Mouse (Mus musculus) midbrain, embryonic 15.5 days (tissue): Measurements from ENCODE around the gene Ucn3. TPM values are rescaled to one million over a fixed set of nuclear protein-coding genes. Genes with fewer than 3 reads are reported as not detected.
A peak's percentile ranks its signal among the peaks of the same experiment; 100 is the strongest.

Experiments
- ATAC-seq: fragments of 200-750 bp; cut with Nextera tagmentation; replicated peaks from 2 replicates; pipeline ENCODE4 v1.8.0; 2017; ENCODE audit warnings: moderate TSS enrichment
- H3K27ac ChIP-seq: fragments of 300-500 bp; sonication (generic); 2 replicates; pipeline ENCODE4 v1.5.1; 2015; ENCODE audit warnings: mild to moderate bottlenecking, inconsistent platforms
- H3K27me3 ChIP-seq: fragments of 300-500 bp; sonication (generic); replicated peaks from 2 replicates; pipeline ENCODE4 v1.6.1; 2015; ENCODE audit warnings: inconsistent platforms
- H3K36me3 ChIP-seq: fragments of 300-500 bp; sonication (generic); replicated peaks from 2 replicates; pipeline ENCODE4 v1.6.1; 2015; ENCODE audit warnings: inconsistent platforms
- H3K4me1 ChIP-seq: fragments of 300-500 bp; sonication (generic); 2 replicates; pipeline ENCODE4 v1.6.1; 2015; ENCODE audit warnings: inconsistent platforms
- H3K4me2 ChIP-seq: fragments of 300-500 bp; sonication (generic); 2 replicates; pipeline ENCODE4 v1.6.1; 2015; ENCODE audit warnings: inconsistent platforms, mild to moderate bottlenecking, moderate library complexity
- H3K4me3 ChIP-seq: fragments of 300-500 bp; sonication (generic); 2 replicates; pipeline ENCODE4 v1.5.1; 2015; ENCODE audit warnings: mild to moderate bottlenecking, inconsistent platforms
- H3K9ac ChIP-seq: fragments of 300-500 bp; sonication (generic); 2 replicates; pipeline ENCODE4 v1.6.1; 2015; ENCODE audit warnings: mild to moderate bottlenecking, inconsistent platforms
- H3K9me3 ChIP-seq: fragments of 300-500 bp; sonication (generic); 2 replicates; pipeline ENCODE4 v1.6.1; 2016; ENCODE audit warnings: inconsistent platforms
- WGBS: fragments of 180-500 bp; shearing (Covaris S2); methylation state at CpG from one replicate; pipeline ENCODE4 v1.1.7; 2015; ENCODE audit warnings: mixed read lengths; 5-methylcytosine and 5-hydroxymethylcytosine counted together
- polyA plus RNA-seq: library from polyadenylated mRNA; unstranded; fragments of >200 nt; fragmentation: Nextera tagmentation; extraction: Ambion mirVana; gene quantifications from 2 replicates; pipeline ENCODE4 v1.2.1, GENCODE M21; 2015

Gene Ucn3
- not detected in 2 replicates for polyA plus RNA-seq

GRCm38 (mm10) chr13:3945249-3945648, at the start of gene Ucn3:
TSS of gene Ucn3 (minus strand) at chr13:3945349.
- no peaks in the 10 kb centered on the region for H3K27me3 ChIP-seq
- WGBS: 73% methylated on average over 2 of the region's 2 CpGs
- no peak within 1 kb of the TSS for H3K4me2 ChIP-seq
- H3K9ac ChIP-seq: no peak within 1 kb of the TSS
- ATAC-seq: no peak
- H3K4me3 ChIP-seq: no peak within 1 kb of the TSS
- H3K9me3 ChIP-seq: no peaks in the 10 kb centered on the region
- H3K27ac ChIP-seq: no peak within 1 kb of the TSS
- H3K36me3 ChIP-seq: no peaks in the 10 kb centered on the region
- no peaks in the 10 kb centered on the region for H3K4me1 ChIP-seq

- Histone ChIP-seq H3K4me3 (no peak overlapping the region), H3K36me3 (no peaks in the 10 kb centered on the region), H3K27ac (no peak overlapping the region), H3K4me2 (no peak overlapping the region), H3K27me3 (no peaks in the 10 kb centered on the region), H3K9me3 (no peaks in the 10 kb centered on the region), H3K9ac (no peak overlapping the region), H3K4me1 (no peaks in the 10 kb centered on the region)
- ATAC-seq: no peak
Observed at GRCm38 (mm10) chr13:3992081-3992480, 46.9 kb upstream of the Ucn3 start.

- WGBS: 92% methylated on average over 4 of the region's 4 CpGs
- H3K9ac ChIP-seq: no peak overlapping the region
- H3K4me3 ChIP-seq: no peak overlapping the region
- H3K4me1 ChIP-seq: no peaks in the 10 kb centered on the region
- no peaks in the 10 kb centered on the region for H3K9me3 ChIP-seq
- no peaks in the 10 kb centered on the region for H3K27me3 ChIP-seq
- H3K4me2 ChIP-seq: no peak overlapping the region
- no peaks in the 10 kb centered on the region for H3K36me3 ChIP-seq
- ATAC-seq: no peak
- H3K27ac ChIP-seq: no peak overlapping the region
Observed at GRCm38 (mm10) chr13:3968849-3969248, 23.7 kb upstream of the Ucn3 start.

- Histone ChIP-seq H3K4me2 (no peak overlapping the region), H3K9ac (no peak overlapping the region), H3K36me3 (no peaks in the 10 kb centered on the region), H3K9me3 (no peaks in the 10 kb centered on the region), H3K27me3 (no peaks in the 10 kb centered on the region), H3K4me3 (no peak overlapping the region), H3K27ac (no peak overlapping the region), H3K4me1 (no peaks in the 10 kb centered on the region)
- 83% methylated on average over 6 of the region's 6 CpGs for WGBS
- ATAC-seq: no peak
Observed at GRCm38 (mm10) chr13:3951198-3951914, 6.2 kb upstream of the Ucn3 start.

- no peaks in the 10 kb centered on the region for H3K9me3 ChIP-seq
- no peaks in the 10 kb centered on the region for H3K27me3 ChIP-seq
- H3K9ac ChIP-seq: no peak overlapping the region
- H3K4me1 ChIP-seq: no peaks in the 10 kb centered on the region
- H3K27ac ChIP-seq: no peak overlapping the region
- no peak for ATAC-seq
- no peak overlapping the region for H3K4me2 ChIP-seq
- no peaks in the 10 kb centered on the region for H3K36me3 ChIP-seq
- H3K4me3 ChIP-seq: no peak overlapping the region
- WGBS: 90% methylated on average over 4 of the region's 4 CpGs
Observed at GRCm38 (mm10) chr13:3949477-3949876, 4.3 kb upstream of the Ucn3 start.

- H3K4me1 ChIP-seq: no peaks in the 10 kb centered on the region
- H3K36me3 ChIP-seq: no peaks in the 10 kb centered on the region
- H3K9ac ChIP-seq: no peak overlapping the region
- H3K4me3 ChIP-seq: no peak overlapping the region
- no peaks in the 10 kb centered on the region for H3K27me3 ChIP-seq
- WGBS: 93% methylated on average over 4 of the region's 4 CpGs
- no peaks in the 10 kb centered on the region for H3K9me3 ChIP-seq
- H3K27ac ChIP-seq: no peak overlapping the region
- ATAC-seq: no peak
- no peak overlapping the region for H3K4me2 ChIP-seq
Observed at GRCm38 (mm10) chr13:3947267-3947666, 2.1 kb upstream of the Ucn3 start.

GRCm38 (mm10) chr13:3944699-3945098, 450 bp downstream of the Ucn3 start:
- no peak for ATAC-seq
- H3K9me3 ChIP-seq: no peaks in the 10 kb centered on the region
- H3K4me2 ChIP-seq: no peak overlapping the region
- no peak overlapping the region for H3K9ac ChIP-seq
- 80% methylated on average over 7 of the region's 7 CpGs for WGBS
- H3K4me3 ChIP-seq: no peak overlapping the region
- H3K27me3 ChIP-seq: no peaks in the 10 kb centered on the region
- H3K4me1 ChIP-seq: no peaks in the 10 kb centered on the region
- no peaks in the 10 kb centered on the region for H3K36me3 ChIP-seq
- no peak overlapping the region for H3K27ac ChIP-seq

- no peaks in the 10 kb centered on the region for H3K4me1 ChIP-seq
- H3K9me3 ChIP-seq: no peaks in the 10 kb centered on the region
- H3K36me3 ChIP-seq: no peaks in the 10 kb centered on the region
- no peak for ATAC-seq
- no peak overlapping the region for H3K27ac ChIP-seq
- H3K9ac ChIP-seq: no peak overlapping the region
- H3K4me3 ChIP-seq: no peak overlapping the region
- no peak overlapping the region for H3K4me2 ChIP-seq
- WGBS: 91% methylated on average over 6 of the region's 6 CpGs
- no peaks in the 10 kb centered on the region for H3K27me3 ChIP-seq
Observed at GRCm38 (mm10) chr13:3926046-3926445, 19.1 kb downstream of the Ucn3 start.

GRCm38 (mm10) chr13:3925632-3926031, 19.5 kb downstream of the Ucn3 start:
- no peak for ATAC-seq
- no peak overlapping the region for H3K4me3 ChIP-seq
- 85% methylated on average over 6 of the region's 6 CpGs for WGBS
- H3K27ac ChIP-seq: no peak overlapping the region
- H3K4me2 ChIP-seq: no peak overlapping the region
- no peaks in the 10 kb centered on the region for H3K4me1 ChIP-seq
- no peak overlapping the region for H3K9ac ChIP-seq
- no peaks in the 10 kb centered on the region for H3K36me3 ChIP-seq
- no peaks in the 10 kb centered on the region for H3K9me3 ChIP-seq
- no peaks in the 10 kb centered on the region for H3K27me3 ChIP-seq

GRCm38 (mm10) chr13:3924483-3924882, 20.7 kb downstream of the Ucn3 start:
- WGBS: 88% methylated on average over 5 of the region's 5 CpGs
- ATAC-seq: no peak
- Histone ChIP-seq H3K9me3 (no peaks in the 10 kb centered on the region), H3K4me1 (no peaks in the 10 kb centered on the region), H3K36me3 (no peaks in the 10 kb centered on the region), H3K4me3 (no peak overlapping the region), H3K4me2 (no peak overlapping the region), H3K27ac (no peak overlapping the region), H3K27me3 (no peaks in the 10 kb centered on the region), H3K9ac (no peak overlapping the region)

- Histone ChIP-seq H3K27me3 (no peaks in the 10 kb centered on the region), H3K4me1 (peaks cover 10% of the 10 kb centered on the region; the same call in 1 of the 2 replicates), H3K4me2 (peak within 1 kb of the TSS; percentile 81), H3K9me3 (no peaks in the 10 kb centered on the region), H3K4me3 (peak within 1 kb of the TSS; percentile 83), H3K27ac (no peak within 1 kb of the TSS), H3K9ac (peak within 1 kb of the TSS; percentile 64), H3K36me3 (no peaks in the 10 kb centered on the region)
- ATAC-seq: peak; percentile 100
- under 1% methylated on average over 52 of the region's 52 CpGs for WGBS
Observed at GRCm38 (mm10) chr13:3917571-3918311, 27.4 kb downstream of the Ucn3 start, which contains the start of the genes Net1 and Tubal3. TSS of gene Net1 (minus strand) at chr13:3918220. TSS of gene Tubal3 (plus strand) at chr13:3918274.

- Histone ChIP-seq H3K4me2 (no peak overlapping the region), H3K36me3 (no peaks in the 10 kb centered on the region), H3K27ac (no peak overlapping the region), H3K4me3 (no peak overlapping the region), H3K4me1 (peaks cover 10% of the 10 kb centered on the region; the same call in 1 of the 2 replicates), H3K27me3 (no peaks in the 10 kb centered on the region), H3K9me3 (no peaks in the 10 kb centered on the region), H3K9ac (no peak overlapping the region)
- 93% methylated on average over 4 of the region's 4 CpGs for WGBS
- ATAC-seq: no peak
Observed at GRCm38 (mm10) chr13:3913504-3913903, 31.6 kb downstream of the Ucn3 start.

- H3K36me3 ChIP-seq: no peaks in the 10 kb centered on the region
- H3K9ac ChIP-seq: no peak overlapping the region
- no peak overlapping the region for H3K27ac ChIP-seq
- H3K9me3 ChIP-seq: no peaks in the 10 kb centered on the region
- ATAC-seq: no peak
- H3K4me1 ChIP-seq: no peaks in the 10 kb centered on the region
- H3K4me2 ChIP-seq: no peak overlapping the region
- H3K4me3 ChIP-seq: no peak overlapping the region
- no peaks in the 10 kb centered on the region for H3K27me3 ChIP-seq
- 77% methylated on average over 5 of the region's 5 CpGs for WGBS
Observed at GRCm38 (mm10) chr13:3910356-3910755, 34.8 kb downstream of the Ucn3 start.
